Mouse (Mus musculus) gastrocnemius, postnatal 10 days (tissue): Measurements from ENCODE around the gene Trmo. TPM values are rescaled to one million over a fixed set of nuclear protein-coding genes. Genes with fewer than 3 reads are reported as not detected.

Experiments used
- DNase-seq: peaks from one replicate; pipeline ENCODE4 v3.0.0; 2021; ENCODE audit warnings: mixed read lengths
- long read RNA-seq, 2 experiments: library from polyadenylated mRNA; stranded (forward); transcript quantifications; one replicate each; pipeline ENCODE4 v2.0.0; 2021
- total RNA-seq, 2 experiments: library from RNA; stranded (reverse); gene quantifications; 2 replicates each; pipeline ENCODE4 v1.2.3; 2021

Gene Trmo
- total RNA-seq, result 1 to 10 TPM; 3.5 to 4.0 TPM
- long read RNA-seq, experiment 1, transcript Trmo-201 (5 exons, 1,527 nt), result major isoform, 12 of 16 reads
- long read RNA-seq, experiment 1, partial matches to known transcripts, result 3 of 16 reads
- long read RNA-seq, experiment 1, other reads (novel, unspliced or antisense), result 1 of 16 reads
- long read RNA-seq, experiment 2, transcript Trmo-201 (5 exons, 1,527 nt), result major isoform, 5 of 6 reads
- long read RNA-seq, experiment 2, partial matches to known transcripts, result 0 of 6 reads
- long read RNA-seq, experiment 2, other reads (novel, unspliced or antisense), result 1 of 6 reads

- peak; percentile 96 for DNase-seq
Observed at GRCm38 (mm10) chr4:46389013-46389611, at the start of gene Trmo. Gene Trmo, minus strand, starts transcription at chr4:46389437.

- no peak for DNase-seq
Observed at GRCm38 (mm10) chr4:46432339-46433036, 43.3 kb upstream of the Trmo start.

GRCm38 (mm10) chr4:46428903-46429499 is 39.8 kb upstream of the Trmo start:
- no peak for DNase-seq

GRCm38 (mm10) chr4:46422625-46423024 is 33.4 kb upstream of the Trmo start:
- no peak for DNase-seq

- no peak for DNase-seq
Observed at GRCm38 (mm10) chr4:46418851-46419250, 29.6 kb upstream of the Trmo start.

- DNase-seq, result no peak
Observed at GRCm38 (mm10) chr4:46417491-46417890, 28.3 kb upstream of the Trmo start.

- DNase-seq, result no peak
Observed at GRCm38 (mm10) chr4:46413406-46413805, 24.2 kb upstream of the Trmo start, which contains the start of gene Hemgn. Gene Hemgn, minus strand, starts transcription at chr4:46413506.

GRCm38 (mm10) chr4:46412113-46412512 is 22.9 kb upstream of the Trmo start:
- no peak for DNase-seq

- DNase-seq, result no peak
Observed at GRCm38 (mm10) chr4:46411489-46411888, 22.3 kb upstream of the Trmo start.

GRCm38 (mm10) chr4:46410677-46411076 is 21.4 kb upstream of the Trmo start:
- no peak for DNase-seq

GRCm38 (mm10) chr4:46406966-46407703 is 17.9 kb upstream of the Trmo start:
- DNase-seq, result no peak

GRCm38 (mm10) chr4:46404042-46404795 is 15.0 kb upstream of the Trmo start:
- no peak for DNase-seq

- no peak for DNase-seq
Observed at GRCm38 (mm10) chr4:46398839-46399238, 9.6 kb upstream of the Trmo start.

- no peak for DNase-seq
Observed at GRCm38 (mm10) chr4:46395736-46396135, 6.5 kb upstream of the Trmo start.

GRCm38 (mm10) chr4:46394388-46394787 is 5.2 kb upstream of the Trmo start:
- DNase-seq, result no peak

- DNase-seq, result peak; percentile 76
Observed at GRCm38 (mm10) chr4:46390390-46390970, 1.2 kb upstream of the Trmo start.

GRCm38 (mm10) chr4:46389612-46390341 is 540 bp upstream of the Trmo start:
- no peak for DNase-seq

GRCm38 (mm10) chr4:46388556-46388955 is 681 bp downstream of the Trmo start:
- no peak for DNase-seq

- peak; percentile 78 for DNase-seq
Observed at GRCm38 (mm10) chr4:46374869-46375368, 14.3 kb downstream of the Trmo start.

- no peak for DNase-seq
Observed at GRCm38 (mm10) chr4:46374455-46374854, 14.8 kb downstream of the Trmo start.
